Mouse (Mus musculus) liver, embryonic 16.5 days (tissue): Measurements from ENCODE around the gene Gm44503. TPM values are rescaled to one million over a fixed set of nuclear protein-coding genes. Genes with fewer than 3 reads are reported as not detected.

Source experiments
- ATAC-seq: fragments of 200-750 bp; cut with Nextera tagmentation; 2 replicates; pipeline ENCODE4 v1.8.0; 2017; ENCODE audit warnings: low read depth, mild to moderate bottlenecking, moderate number of reproducible peaks, moderate library complexity
- H3K27ac ChIP-seq: fragments of 300-500 bp; sonication (generic); 2 replicates; pipeline ENCODE4 v1.5.1; 2014; ENCODE audit warnings: mild to moderate bottlenecking, low read length
- H3K27me3 ChIP-seq: fragments of 300-500 bp; sonication (generic); 2 replicates; pipeline ENCODE4 v1.6.1; 2014; ENCODE audit warnings: low read depth, low read length, mixed read lengths; ENCODE audit not compliant: control insufficient read depth, insufficient read depth
- H3K36me3 ChIP-seq: fragments of 300-500 bp; sonication (generic); 2 replicates; pipeline ENCODE4 v1.6.1; 2014; ENCODE audit warnings: mild to moderate bottlenecking; ENCODE audit not compliant: control insufficient read depth, insufficient read depth
- H3K4me1 ChIP-seq: fragments of 300-500 bp; sonication (generic); 2 replicates; pipeline ENCODE4 v1.6.1; 2014; ENCODE audit warnings: low read depth, low read length, mixed read lengths; ENCODE audit not compliant: control insufficient read depth
- H3K4me2 ChIP-seq: fragments of 300-500 bp; sonication (generic); 2 replicates; pipeline ENCODE4 v1.6.1; 2014; ENCODE audit warnings: low read depth, low read length, mixed read lengths
- H3K4me3 ChIP-seq: fragments of 300-500 bp; sonication (generic); 2 replicates; pipeline ENCODE4 v1.5.1; 2014; ENCODE audit warnings: low read depth, mild to moderate bottlenecking, low read length
- H3K9ac ChIP-seq: fragments of 300-500 bp; sonication (generic); 2 replicates; pipeline ENCODE4 v1.6.1; 2014; ENCODE audit warnings: low read depth, low read length
- H3K9me3 ChIP-seq: fragments of 300-500 bp; sonication (generic); replicated peaks from 2 replicates; pipeline ENCODE4 v1.6.1; 2016; ENCODE audit warnings: low read length; ENCODE audit not compliant: control insufficient read depth
- WGBS: fragments of 180-500 bp; shearing (Covaris S2); extraction: QIAGEN DNeasy Blood & Tissue Kit; methylation state at CpG from one replicate; pipeline ENCODE4 v1.1.7; 2014; ENCODE audit not compliant: insufficient replicate concordance; 5-methylcytosine and 5-hydroxymethylcytosine counted together
- polyA plus RNA-seq: library from polyadenylated mRNA; unstranded; fragments of >200 nt; fragmentation: Nextera tagmentation; extraction: Ambion mirVana; gene quantifications from 2 replicates; pipeline ENCODE4 v1.2.1, GENCODE M21; 2015

The Gm44503 gene
- polyA plus RNA-seq, 1 experiment from 2014 or later = not detected

DNA sequence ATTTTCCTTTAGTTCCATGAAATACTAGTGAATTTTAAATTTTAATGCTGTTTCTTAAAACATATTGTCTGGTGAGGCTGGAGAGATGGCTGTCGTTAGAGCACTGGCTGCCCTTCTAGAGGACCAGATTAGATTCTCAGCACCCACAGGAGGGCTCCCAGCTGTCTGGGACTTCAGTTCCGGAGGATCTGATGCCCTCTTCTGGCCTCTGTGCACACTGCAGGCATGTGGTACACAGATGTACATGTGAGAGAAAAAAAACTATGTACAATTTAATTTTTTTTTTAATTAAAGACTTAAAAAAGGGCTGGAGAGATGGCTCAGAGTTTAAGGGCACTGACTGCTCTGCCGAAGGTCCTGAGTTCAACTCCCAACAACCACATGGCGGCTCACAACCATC is 23.3 kb upstream of the Gm44503 start:
- no peak overlapping the region for H3K4me2 ChIP-seq
- WGBS = 63% methylated on average over 4 of the region's 4 CpGs
- ATAC-seq = no peak
- no peak overlapping the region for H3K4me3 ChIP-seq
- no peaks in the 10 kb centered on the region for H3K9me3 ChIP-seq
- no peak overlapping the region for H3K9ac ChIP-seq
- H3K27ac ChIP-seq = no peak overlapping the region
- no peaks in the 10 kb centered on the region for H3K27me3 ChIP-seq
- H3K4me1 ChIP-seq = no peaks in the 10 kb centered on the region
- no peaks in the 10 kb centered on the region for H3K36me3 ChIP-seq

DNA sequence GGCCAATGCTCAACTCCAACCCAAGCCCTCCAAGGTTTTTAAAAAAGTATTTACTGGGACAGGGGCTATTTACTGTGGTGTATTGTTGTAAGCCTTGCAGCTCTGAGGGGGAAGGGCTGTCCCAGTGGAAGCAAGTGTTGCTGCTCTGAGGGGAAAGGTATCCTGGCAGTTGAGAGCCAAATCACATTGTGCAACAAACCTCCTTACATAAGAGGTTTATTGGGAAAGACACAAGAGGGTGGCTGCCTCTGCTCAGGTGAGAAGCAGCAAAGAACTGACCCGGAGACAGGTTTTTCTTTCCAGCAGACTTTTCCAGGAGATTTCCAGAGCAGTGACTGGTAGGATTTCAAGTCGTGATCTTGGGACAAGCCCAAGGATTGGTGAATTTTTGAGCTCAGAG is 22.4 kb upstream of the Gm44503 start:
- Histone ChIP-seq H3K9ac (no peak overlapping the region), H3K4me1 (no peaks in the 10 kb centered on the region), H3K36me3 (no peaks in the 10 kb centered on the region), H3K9me3 (no peaks in the 10 kb centered on the region), H3K4me2 (no peak overlapping the region), H3K27me3 (no peaks in the 10 kb centered on the region), H3K27ac (no peak overlapping the region), H3K4me3 (no peak overlapping the region)
- WGBS = 57% methylated on average over 2 of the region's 2 CpGs
- no peak for ATAC-seq

DNA sequence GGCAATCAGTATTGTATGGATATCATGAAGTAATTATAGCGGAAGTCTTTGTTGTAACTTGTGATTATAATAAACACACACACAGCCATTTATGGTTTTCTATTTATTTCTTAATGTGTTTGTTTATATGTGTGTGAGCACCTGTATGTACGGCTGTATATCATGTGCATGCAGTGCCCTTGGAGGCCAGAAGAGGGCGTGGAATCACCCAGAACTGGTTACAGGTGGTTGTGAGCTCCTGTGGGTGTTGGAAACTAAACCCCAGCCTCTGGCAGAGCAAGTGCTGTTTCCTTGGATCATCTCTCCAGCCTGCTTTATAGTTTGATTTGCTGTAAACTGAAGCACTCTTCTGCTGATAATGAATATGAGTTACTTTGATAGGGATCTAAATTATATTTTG is 15.2 kb upstream of the Gm44503 start:
- 51% methylated on average over 3 of the region's 3 CpGs for WGBS
- no peaks in the 10 kb centered on the region for H3K9me3 ChIP-seq
- no peak for ATAC-seq
- H3K4me3 ChIP-seq = no peak overlapping the region
- no peak overlapping the region for H3K27ac ChIP-seq
- no peak overlapping the region for H3K9ac ChIP-seq
- H3K27me3 ChIP-seq = no peaks in the 10 kb centered on the region
- H3K4me2 ChIP-seq = no peak overlapping the region
- no peaks in the 10 kb centered on the region for H3K4me1 ChIP-seq
- no peaks in the 10 kb centered on the region for H3K36me3 ChIP-seq

DNA sequence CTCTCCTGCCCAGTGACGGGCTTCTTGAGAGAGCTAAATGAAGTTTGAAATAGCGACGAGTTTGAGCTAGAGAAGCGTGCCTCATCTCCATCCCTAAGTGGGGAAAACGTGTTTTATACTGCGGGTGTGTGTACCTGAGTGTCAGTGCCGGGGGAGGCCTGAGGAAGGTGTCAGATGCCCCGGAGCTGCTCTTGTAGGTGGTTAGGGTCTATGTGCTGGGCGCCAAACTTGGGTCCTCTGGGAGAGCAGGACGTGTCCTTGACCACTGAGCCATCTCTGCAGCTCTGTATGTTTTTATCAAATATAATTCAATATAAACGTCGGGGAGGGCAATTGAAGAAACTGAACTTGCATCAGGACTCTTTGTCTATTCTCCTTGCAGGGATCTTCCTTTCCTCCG is 14.4 kb upstream of the Gm44503 start:
- Histone ChIP-seq H3K9ac (no peak overlapping the region), H3K27me3 (no peaks in the 10 kb centered on the region), H3K4me1 (no peaks in the 10 kb centered on the region), H3K9me3 (no peaks in the 10 kb centered on the region), H3K4me3 (no peak overlapping the region), H3K27ac (no peak overlapping the region), H3K4me2 (no peak overlapping the region), H3K36me3 (no peaks in the 10 kb centered on the region)
- no peak for ATAC-seq
- WGBS = 76% methylated on average over 13 of the region's 13 CpGs

DNA sequence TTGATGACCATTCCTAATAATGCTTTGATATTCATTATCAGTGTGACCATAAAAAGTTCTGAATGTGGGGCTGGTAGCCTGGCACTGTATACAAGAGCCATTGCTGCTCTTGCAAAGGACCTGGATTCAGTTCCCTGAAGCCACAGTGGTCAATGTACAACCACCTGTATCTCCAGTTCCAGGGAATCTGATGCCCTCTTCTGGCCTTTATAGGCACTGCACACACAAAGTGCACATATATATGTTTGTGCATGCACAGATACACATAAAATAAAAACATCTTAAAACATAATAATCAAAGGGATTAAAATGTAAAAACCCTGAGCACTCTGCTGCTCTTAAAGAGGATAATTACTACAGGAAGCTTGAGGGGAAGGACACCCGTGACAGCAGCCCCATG is 11.6 kb upstream of the Gm44503 start:
- no peak overlapping the region for H3K4me2 ChIP-seq
- no peaks in the 10 kb centered on the region for H3K9me3 ChIP-seq
- H3K27me3 ChIP-seq = no peaks in the 10 kb centered on the region
- 58% methylated on average over 1 of the region's 1 CpGs for WGBS
- H3K9ac ChIP-seq = no peak overlapping the region
- H3K4me1 ChIP-seq = no peaks in the 10 kb centered on the region
- ATAC-seq = no peak
- no peaks in the 10 kb centered on the region for H3K36me3 ChIP-seq
- H3K4me3 ChIP-seq = no peak overlapping the region
- H3K27ac ChIP-seq = no peak overlapping the region

DNA sequence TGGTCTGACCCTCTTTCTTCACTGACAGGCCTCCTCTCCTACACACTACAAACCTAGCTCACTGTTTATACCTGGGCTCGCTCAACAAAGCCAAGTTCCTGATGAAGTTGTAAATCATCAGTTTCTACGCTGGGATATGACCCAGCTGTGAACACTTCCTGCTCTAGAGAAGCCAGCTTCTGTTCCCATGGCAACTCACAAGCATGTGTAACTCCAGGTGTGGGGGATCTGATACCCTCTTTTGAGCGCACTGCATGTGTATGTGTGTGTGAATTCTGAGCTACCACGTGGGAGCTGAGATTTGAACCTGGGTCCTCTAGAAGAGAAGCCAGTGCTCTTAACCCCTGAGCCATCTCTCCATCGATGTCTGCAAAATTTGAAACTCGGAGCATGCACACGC is 9.1 kb upstream of the Gm44503 start:
- Histone ChIP-seq H3K27me3 (no peaks in the 10 kb centered on the region), H3K9me3 (no peaks in the 10 kb centered on the region), H3K27ac (no peak overlapping the region), H3K9ac (no peak overlapping the region), H3K4me2 (no peak overlapping the region), H3K4me1 (no peaks in the 10 kb centered on the region), H3K4me3 (no peak overlapping the region), H3K36me3 (no peaks in the 10 kb centered on the region)
- 61% methylated on average over 7 of the region's 7 CpGs for WGBS
- ATAC-seq = no peak

DNA sequence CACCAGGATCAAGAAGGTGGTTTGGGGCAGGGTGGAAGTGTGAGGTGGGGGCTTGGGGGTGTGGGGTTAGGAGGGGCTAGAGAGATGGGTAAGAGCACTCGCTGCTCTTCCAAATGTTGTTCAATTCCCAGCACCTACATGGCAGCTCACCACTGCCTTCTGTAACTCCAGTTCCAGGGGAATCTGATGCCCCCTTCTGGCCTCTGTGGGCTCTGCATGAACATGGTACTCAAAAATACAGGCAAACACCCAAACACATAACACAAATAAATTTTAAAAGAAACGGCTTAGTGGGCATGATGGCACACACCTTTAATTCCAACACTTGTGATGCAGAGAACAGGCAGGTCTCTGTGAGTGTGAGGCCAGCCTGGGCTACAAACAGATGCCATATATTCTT is 3.9 kb upstream of the Gm44503 start:
- H3K4me1 ChIP-seq = peaks cover 4% of the 10 kb centered on the region
- ATAC-seq = no peak

DNA sequence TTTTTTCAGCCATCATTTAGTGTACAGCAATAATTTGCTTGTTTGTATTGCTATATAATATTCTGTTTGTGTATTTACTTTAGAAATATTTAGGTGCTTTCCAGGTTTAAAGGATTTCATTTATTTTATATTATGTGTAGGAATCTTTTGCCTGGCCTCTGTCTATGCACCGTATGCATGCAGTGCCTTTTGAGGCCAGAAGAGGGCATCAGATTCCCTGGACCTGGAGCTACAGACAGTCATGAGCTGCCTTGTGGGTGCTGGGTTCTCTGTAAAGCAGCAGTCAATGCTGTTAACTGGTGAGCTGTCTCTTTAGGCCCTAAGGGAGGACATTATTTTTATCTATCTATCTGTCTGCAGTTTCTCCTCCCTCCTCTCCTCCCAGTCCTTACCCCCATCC is 3.1 kb upstream of the Gm44503 start:
- no peaks in the 10 kb centered on the region for H3K36me3 ChIP-seq
- no peak for ATAC-seq
- H3K4me2 ChIP-seq = no peak overlapping the region
- no peaks in the 10 kb centered on the region for H3K27me3 ChIP-seq
- H3K9ac ChIP-seq = no peak overlapping the region
- H3K4me1 ChIP-seq = peaks cover 4% of the 10 kb centered on the region
- 13% methylated on average over 1 of the region's 1 CpGs for WGBS
- no peak overlapping the region for H3K4me3 ChIP-seq
- no peak overlapping the region for H3K27ac ChIP-seq
- H3K9me3 ChIP-seq = no peaks in the 10 kb centered on the region

More for the DNA sequence above, 3.9 kb upstream of the Gm44503 start:
- Histone ChIP-seq H3K4me3 (no peak overlapping the region), H3K27me3 (no peaks in the 10 kb centered on the region), H3K4me2 (no peak overlapping the region), H3K9me3 (no peaks in the 10 kb centered on the region), H3K27ac (no peak overlapping the region), H3K36me3 (no peaks in the 10 kb centered on the region), H3K9ac (no peak overlapping the region)
- 43% methylated on average over 2 of the region's 2 CpGs for WGBS

DNA sequence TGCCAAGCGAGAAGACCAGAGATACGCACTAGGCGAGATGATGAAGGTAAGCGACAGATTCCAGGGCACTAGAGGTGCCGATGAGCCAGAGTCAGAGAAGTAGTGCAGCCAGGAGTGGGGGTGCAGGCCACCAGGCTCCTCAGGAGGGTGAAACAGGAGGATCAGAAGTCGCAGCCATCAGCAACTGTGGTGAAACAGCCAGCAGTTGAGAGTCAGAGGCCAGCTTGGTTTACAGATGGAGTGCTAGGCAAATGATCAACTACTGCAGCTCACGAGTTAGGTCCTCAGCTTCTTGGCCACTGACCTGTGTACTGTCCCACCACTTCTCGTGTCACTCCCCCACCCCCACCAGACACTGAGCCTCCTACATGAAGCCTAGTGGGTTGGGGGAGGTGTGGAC is 2.7 kb downstream of the Gm44503 start:
- H3K9ac ChIP-seq = no peak overlapping the region
- H3K4me3 ChIP-seq = no peak overlapping the region
- no peak overlapping the region for H3K27ac ChIP-seq
- no peaks in the 10 kb centered on the region for H3K36me3 ChIP-seq
- WGBS = 56% methylated on average over 8 of the region's 8 CpGs
- H3K27me3 ChIP-seq = no peaks in the 10 kb centered on the region
- ATAC-seq = no peak
- no peak overlapping the region for H3K4me2 ChIP-seq
- H3K4me1 ChIP-seq = peaks cover 4% of the 10 kb centered on the region
- no peaks in the 10 kb centered on the region for H3K9me3 ChIP-seq

DNA sequence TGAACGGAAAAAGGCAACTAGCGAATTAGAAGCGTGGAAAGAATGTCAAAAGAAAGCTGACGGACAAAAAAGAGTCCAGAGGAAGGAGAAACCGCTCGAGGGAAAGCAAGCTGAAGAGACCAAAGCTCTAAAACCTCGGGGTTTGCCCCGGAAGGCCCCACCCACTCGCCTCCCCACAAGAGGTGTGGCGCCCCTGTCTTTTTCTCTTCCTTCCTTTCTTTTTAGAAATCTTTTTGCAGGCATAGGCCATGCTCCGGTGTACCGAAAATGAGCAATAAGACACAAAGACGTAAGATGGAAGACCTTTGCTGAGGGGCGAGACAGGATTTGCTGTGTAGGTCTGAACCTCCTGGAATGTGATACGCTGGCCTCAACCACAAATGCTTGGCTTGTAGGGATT is 3.3 kb downstream of the Gm44503 start:
- WGBS = 42% methylated on average over 15 of the region's 15 CpGs
- H3K9me3 ChIP-seq = no peaks in the 10 kb centered on the region
- H3K36me3 ChIP-seq = no peaks in the 10 kb centered on the region
- no peak overlapping the region for H3K4me3 ChIP-seq
- H3K27ac ChIP-seq = no peak overlapping the region
- H3K4me2 ChIP-seq = no peak overlapping the region
- H3K9ac ChIP-seq = no peak overlapping the region
- H3K27me3 ChIP-seq = no peaks in the 10 kb centered on the region
- ATAC-seq = no peak
- H3K4me1 ChIP-seq = peaks cover 4% of the 10 kb centered on the region
